Mouse (Mus musculus) macrophage (primary cell): ENCODE measurements at regions not wholly inside any gene's neighbourhood (a gene's known extent, or its start where the extent isn't known, plus 50 kb on each side); places are given as distances from the start of the nearest gene placed in this dataset.
A peak's percentile ranks its signal among the peaks of the same experiment; 100 is the strongest.

ENCODE experiments used
- H3K27ac ChIP-seq: fragments of 350-480 bp; formaldehyde crosslinking; 2 replicates; pipeline ENCODE4 v1.9.0; 2021
- H3K36me3 ChIP-seq: fragments of 350-480 bp; formaldehyde crosslinking; 2 replicates; pipeline ENCODE4 v1.9.0; 2021; ENCODE audit errors: inconsistent target
- H3K4me3 ChIP-seq: fragments of 350-480 bp; formaldehyde crosslinking; 2 replicates; pipeline ENCODE4 v1.9.0; 2021; ENCODE audit errors: inconsistent target
- H3K79me2 ChIP-seq: fragments of 350-480 bp; formaldehyde crosslinking; 2 replicates; pipeline ENCODE4 v1.9.0; 2021; ENCODE audit errors: inconsistent target
- WGBS: methylation state at CpG from one replicate; pipeline ENCODE4 v1.1.7; 2026; ENCODE audit warnings: inconsistent platforms; ENCODE audit not compliant: missing documents; 5-methylcytosine and 5-hydroxymethylcytosine counted together

DNA sequence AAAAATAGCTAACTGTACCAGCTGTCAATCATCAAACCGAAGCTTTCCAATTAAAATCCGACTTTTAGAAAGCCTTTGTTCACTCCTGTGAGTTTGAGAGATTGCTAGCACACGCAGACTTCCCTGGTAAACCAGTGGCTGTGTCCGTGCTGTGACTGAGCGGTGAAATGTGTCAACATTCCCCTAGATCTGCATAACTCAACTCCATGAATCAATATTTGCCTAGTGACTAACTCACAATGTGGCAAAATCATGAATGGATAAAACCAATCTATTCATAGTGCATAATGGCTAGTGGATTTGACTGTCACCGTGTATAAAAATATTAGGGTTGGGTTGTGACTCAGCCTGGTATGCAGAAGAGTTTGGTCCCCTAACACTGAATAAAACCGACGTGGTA, 84.4 kb upstream of the Id2 start:
- 91% methylated on average over 8 of the region's 8 CpGs for WGBS
- H3K4me3 ChIP-seq = no peak overlapping the region
- H3K79me2 ChIP-seq = no peaks in the 10 kb centered on the region

DNA sequence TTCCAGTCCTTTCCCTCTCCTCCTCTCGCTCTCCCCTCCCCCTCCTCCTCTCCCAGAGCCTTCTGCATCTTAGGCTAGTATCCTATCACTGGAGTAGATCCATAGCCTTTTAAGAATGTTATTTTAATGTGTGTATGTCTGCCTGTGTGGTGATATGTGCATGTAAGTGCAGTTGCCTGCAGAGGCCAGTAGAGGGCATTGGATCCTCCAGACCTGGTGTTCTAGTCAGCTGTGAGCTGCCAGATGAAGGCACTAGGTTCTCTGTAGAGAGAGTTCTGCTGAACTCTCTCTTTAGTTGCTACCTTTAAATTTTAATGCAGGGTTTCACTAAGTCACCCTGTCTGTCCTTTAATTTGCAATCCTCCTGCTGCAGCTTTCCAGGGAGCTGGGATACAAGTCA, 83.9 kb upstream of the Id2 start:
- Histone ChIP-seq H3K79me2 (no peaks in the 10 kb centered on the region), H3K4me3 (no peak overlapping the region), H3K27ac (no peak overlapping the region), H3K36me3 (no peaks in the 10 kb centered on the region)
- WGBS = 71% methylated on average over 1 of the region's 1 CpGs

More for the DNA sequence above, 84.4 kb upstream of the Id2 start:
- Histone ChIP-seq H3K36me3 (no peaks in the 10 kb centered on the region), H3K27ac (no peak overlapping the region)

DNA sequence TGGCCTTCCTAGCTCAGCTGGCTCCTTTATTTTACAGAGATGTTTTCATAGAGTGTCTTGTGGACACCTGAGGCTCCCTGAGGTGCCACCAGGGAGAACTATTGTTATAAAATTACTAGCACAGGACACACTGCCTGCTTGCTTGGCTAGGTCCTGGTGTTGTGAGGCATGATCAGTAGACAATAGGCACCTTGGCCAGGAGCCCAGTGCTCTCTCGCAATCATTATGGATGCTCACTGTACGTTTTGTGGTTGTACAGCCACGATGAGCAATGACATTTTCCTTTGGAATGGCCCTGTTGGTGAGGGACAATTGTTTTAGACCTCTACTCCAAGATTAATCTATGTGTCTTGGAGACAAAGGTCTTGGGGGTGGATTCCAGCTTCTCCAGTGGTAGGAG, 83.3 kb upstream of the Id2 start:
- no peak overlapping the region for H3K27ac ChIP-seq
- 74% methylated on average over 3 of the region's 3 CpGs for WGBS
- no peaks in the 10 kb centered on the region for H3K36me3 ChIP-seq

DNA sequence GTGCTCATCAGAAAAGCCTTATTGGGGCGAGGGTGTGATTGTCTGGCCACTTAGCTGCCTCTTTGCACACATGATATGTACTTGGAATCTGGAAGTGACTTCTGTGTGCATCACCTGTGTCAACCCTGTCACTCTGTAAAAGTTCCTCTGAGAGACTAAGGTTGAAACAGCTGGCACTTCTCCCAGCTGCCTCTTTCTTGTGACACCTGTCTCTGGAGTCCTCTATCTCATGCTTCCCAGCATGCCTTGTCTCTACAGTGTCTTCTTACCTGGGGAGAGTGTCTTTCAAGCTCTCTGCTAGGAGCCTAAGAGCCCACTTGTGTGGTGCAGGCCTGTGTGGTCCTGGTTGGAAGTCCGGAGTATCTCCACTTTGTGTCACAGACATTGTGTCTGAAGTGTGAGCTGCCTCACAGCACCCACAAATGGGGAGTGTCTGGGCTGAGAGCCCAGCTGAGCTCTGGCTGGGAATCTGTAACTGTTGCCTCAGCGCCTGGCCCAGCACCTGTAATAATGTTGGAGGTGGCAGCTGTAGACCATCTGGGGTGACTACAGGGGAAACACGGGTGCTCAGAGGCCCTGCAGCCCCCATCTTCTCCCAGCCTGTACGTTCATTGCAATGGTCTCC, 81.7 kb upstream of the Id2 start:
- 81% methylated on average over 5 of the region's 5 CpGs for WGBS
- Histone ChIP-seq H3K4me3 (no peak overlapping the region), H3K36me3 (no peaks in the 10 kb centered on the region), H3K27ac (no peak overlapping the region), H3K79me2 (no peaks in the 10 kb centered on the region)

More for the DNA sequence above, 83.3 kb upstream of the Id2 start:
- H3K4me3 ChIP-seq = no peak overlapping the region
- no peaks in the 10 kb centered on the region for H3K79me2 ChIP-seq

DNA sequence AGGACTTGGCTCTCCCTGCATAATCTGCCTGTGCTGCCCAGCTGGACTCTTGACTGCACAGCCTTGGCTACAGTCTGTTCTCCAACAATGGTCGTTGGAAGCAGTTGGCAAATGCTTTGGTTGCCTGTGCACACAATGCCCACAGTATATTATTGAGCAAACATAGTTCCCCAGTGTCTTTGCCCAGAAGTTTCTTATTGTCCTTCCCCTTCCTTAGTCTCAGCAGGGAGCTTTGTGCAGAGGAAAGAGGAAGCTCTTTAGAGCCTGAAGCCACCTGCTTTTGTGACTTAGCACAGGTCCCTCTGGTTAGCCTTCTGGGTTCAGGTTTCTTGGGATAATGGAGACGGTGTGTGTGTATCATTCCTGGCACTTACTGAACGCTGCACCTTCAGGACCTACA, 80.9 kb upstream of the Id2 start:
- H3K4me3 ChIP-seq = no peak overlapping the region
- H3K27ac ChIP-seq = peak overlapping the region; percentile 54
- H3K79me2 ChIP-seq = no peaks in the 10 kb centered on the region
- no peaks in the 10 kb centered on the region for H3K36me3 ChIP-seq
- 23% methylated on average over 3 of the region's 3 CpGs for WGBS

GRCm38 (mm10) chr12:25176565-25176964, 79.6 kb upstream of the Id2 start:
- WGBS = 93% methylated on average over 3 of the region's 3 CpGs
- no peak overlapping the region for H3K27ac ChIP-seq
- no peak overlapping the region for H3K4me3 ChIP-seq

GRCm38 (mm10) chr12:25173064-25173463, 76.1 kb upstream of the Id2 start:
- H3K79me2 ChIP-seq = no peaks in the 10 kb centered on the region
- H3K27ac ChIP-seq = no peak overlapping the region
- no peak overlapping the region for H3K4me3 ChIP-seq
- 90% methylated on average over 6 of the region's 6 CpGs for WGBS
- H3K36me3 ChIP-seq = no peaks in the 10 kb centered on the region

More at GRCm38 (mm10) chr12:25176565-25176964, 79.6 kb upstream of the Id2 start:
- H3K36me3 ChIP-seq = no peaks in the 10 kb centered on the region
- no peaks in the 10 kb centered on the region for H3K79me2 ChIP-seq

GRCm38 (mm10) chr12:25172450-25172849, 75.5 kb upstream of the Id2 start:
- H3K4me3 ChIP-seq = no peak overlapping the region
- WGBS = 94% methylated on average over 4 of the region's 4 CpGs

DNA sequence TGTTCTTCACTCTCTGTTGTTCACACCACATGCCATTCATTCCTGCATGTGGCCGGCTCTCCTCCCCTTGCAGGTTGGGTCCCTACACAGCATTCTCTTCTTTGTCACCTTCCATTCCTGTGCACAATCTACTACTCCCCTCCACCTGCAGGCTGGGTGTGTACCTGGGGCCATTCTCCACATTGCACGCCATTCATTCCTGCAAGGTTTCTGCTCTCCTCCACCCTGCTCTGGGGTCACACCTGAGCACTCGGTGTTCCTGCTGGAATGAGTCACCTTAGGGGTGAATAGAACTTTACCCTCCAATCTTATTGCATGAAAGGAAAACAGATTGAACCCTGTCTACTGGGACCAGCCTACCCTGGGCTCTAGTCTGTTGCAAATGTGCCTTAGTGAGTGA, 72.7 kb upstream of the Id2 start:
- no peaks in the 10 kb centered on the region for H3K36me3 ChIP-seq
- H3K79me2 ChIP-seq = no peaks in the 10 kb centered on the region
- no peak overlapping the region for H3K4me3 ChIP-seq
- 100% methylated on average over 3 of the region's 3 CpGs for WGBS
- no peak overlapping the region for H3K27ac ChIP-seq

More at GRCm38 (mm10) chr12:25172450-25172849, 75.5 kb upstream of the Id2 start:
- no peak overlapping the region for H3K27ac ChIP-seq
- no peaks in the 10 kb centered on the region for H3K79me2 ChIP-seq
- H3K36me3 ChIP-seq = no peaks in the 10 kb centered on the region

DNA sequence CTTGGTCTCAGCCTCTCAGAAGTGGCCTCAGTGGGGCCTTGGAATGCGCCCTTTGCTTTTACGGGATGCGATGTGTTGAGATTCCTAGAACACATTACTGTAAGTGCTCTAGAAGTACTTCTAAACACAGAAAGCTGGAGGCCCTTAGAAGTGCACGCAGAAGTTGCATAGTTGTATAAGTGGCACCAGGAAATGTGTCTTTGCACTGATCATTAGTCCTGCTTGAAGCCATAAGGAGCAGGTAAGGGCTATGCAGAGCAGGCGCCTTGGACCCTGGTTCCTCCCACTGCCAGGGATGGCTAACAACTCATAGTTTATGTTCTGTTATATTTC, 71.2 kb upstream of the Id2 start:
- Histone ChIP-seq H3K27ac (no peak overlapping the region), H3K36me3 (no peaks in the 10 kb centered on the region)
- 98% methylated on average over 5 of the region's 5 CpGs for WGBS

GRCm38 (mm10) chr12:25167504-25168212, 70.7 kb upstream of the Id2 start:
- Histone ChIP-seq H3K79me2 (no peaks in the 10 kb centered on the region), H3K4me3 (no peak overlapping the region), H3K36me3 (no peaks in the 10 kb centered on the region), H3K27ac (no peak overlapping the region)
- 86% methylated on average over 10 of the region's 12 CpGs for WGBS

More for the DNA sequence above, 71.2 kb upstream of the Id2 start:
- H3K79me2 ChIP-seq = no peaks in the 10 kb centered on the region
- no peak overlapping the region for H3K4me3 ChIP-seq

DNA sequence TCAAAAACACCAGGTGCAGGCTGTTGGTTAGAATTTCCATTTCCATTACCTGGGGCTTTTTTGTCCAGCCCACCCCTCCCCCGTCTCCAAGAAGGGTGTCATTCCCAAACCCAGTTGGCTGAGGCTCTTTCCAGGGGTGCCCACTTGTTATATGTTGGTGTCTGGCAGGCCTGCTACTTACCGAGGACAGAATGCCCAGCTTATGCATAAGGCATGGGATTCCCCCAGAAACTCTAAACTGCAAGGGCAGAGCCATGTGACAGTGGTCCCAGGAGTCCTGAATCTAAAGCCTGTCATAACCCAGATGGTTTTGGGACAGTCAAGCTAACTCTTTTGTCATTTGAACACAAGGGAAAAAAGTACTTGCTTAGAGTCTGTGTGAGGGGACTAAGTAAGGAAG, 69.6 kb upstream of the Id2 start:
- H3K36me3 ChIP-seq = no peaks in the 10 kb centered on the region
- no peak overlapping the region for H3K27ac ChIP-seq
- H3K79me2 ChIP-seq = no peaks in the 10 kb centered on the region
- 86% methylated on average over 2 of the region's 2 CpGs for WGBS
- H3K4me3 ChIP-seq = no peak overlapping the region

- Histone ChIP-seq H3K27ac (no peak overlapping the region), H3K4me3 (no peak overlapping the region), H3K79me2 (no peaks in the 10 kb centered on the region), H3K36me3 (no peaks in the 10 kb centered on the region)
- 68% methylated on average over 3 of the region's 3 CpGs for WGBS
Observed at GRCm38 (mm10) chr12:25165650-25166049, 68.7 kb upstream of the Id2 start.

DNA sequence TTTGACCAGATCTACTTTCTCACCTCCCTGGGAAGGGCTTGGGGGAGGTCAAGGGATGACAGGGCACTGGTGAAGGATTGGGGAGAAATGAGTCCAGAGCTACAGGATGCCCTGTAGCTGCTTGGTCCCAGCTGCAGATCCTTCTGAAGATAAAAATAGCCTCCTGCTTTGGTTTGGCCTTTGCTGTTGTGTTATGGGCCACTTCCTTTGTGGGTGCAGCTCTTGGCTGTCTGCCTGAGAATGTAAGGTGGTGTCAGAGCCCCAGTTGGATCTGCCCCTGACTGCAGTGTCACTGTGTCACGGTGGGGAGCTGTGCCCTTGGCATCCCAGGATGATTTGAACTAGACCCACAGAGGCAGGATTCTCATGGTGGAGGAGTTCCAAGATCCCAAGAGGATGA, 67.8 kb upstream of the Id2 start:
- Histone ChIP-seq H3K27ac (no peak overlapping the region), H3K79me2 (no peaks in the 10 kb centered on the region), H3K4me3 (no peak overlapping the region), H3K36me3 (no peaks in the 10 kb centered on the region)
- WGBS = 6% methylated on average over 1 of the region's 1 CpGs

- 60% methylated on average over 6 of the region's 6 CpGs for WGBS
- Histone ChIP-seq H3K36me3 (no peaks in the 10 kb centered on the region), H3K79me2 (no peaks in the 10 kb centered on the region), H3K4me3 (no peak overlapping the region), H3K27ac (no peak overlapping the region)
Observed at GRCm38 (mm10) chr12:25163541-25163940, 66.6 kb upstream of the Id2 start.

GRCm38 (mm10) chr12:25162843-25163242, 65.9 kb upstream of the Id2 start:
- no peaks in the 10 kb centered on the region for H3K79me2 ChIP-seq
- WGBS = 90% methylated on average over 6 of the region's 6 CpGs
- H3K4me3 ChIP-seq = no peak overlapping the region
- no peak overlapping the region for H3K27ac ChIP-seq
- no peaks in the 10 kb centered on the region for H3K36me3 ChIP-seq
